Mouse (Mus musculus) thymus, postnatal 4 days (tissue): ENCODE measurements at regions not wholly inside any gene's neighbourhood (a gene's known extent, or its start where the extent isn't known, plus 50 kb on each side); places are given as distances from the start of the nearest gene placed in this dataset.
"Not testable (repeated sequence)": the region's sequence is repeated elsewhere in the genome, so short reads cannot be mapped to it uniquely, and the experiment has no call there.

ENCODE experiments used
- DNase-seq: peaks from one replicate; pipeline ENCODE4 v3.0.0; 2021

DNA sequence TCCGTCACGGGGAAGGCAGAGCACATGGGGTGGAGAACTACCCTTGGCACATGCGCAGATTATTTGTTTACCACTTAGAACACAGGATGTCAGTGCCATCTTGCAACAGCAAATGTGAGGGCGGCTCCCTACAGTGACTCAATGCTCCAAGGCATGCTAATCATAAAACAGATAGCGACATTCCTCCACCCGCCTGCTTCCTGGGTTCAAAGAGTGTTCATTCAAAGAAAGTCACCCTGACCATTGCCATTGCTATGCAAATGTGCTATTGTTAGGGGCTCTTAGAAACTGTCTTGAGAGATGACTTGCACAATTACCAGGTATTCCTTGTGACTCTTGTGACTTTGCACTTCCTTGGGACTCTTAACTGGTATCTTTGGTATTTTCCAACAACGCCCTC is 104.1 kb downstream of the H2al2a start:
- DNase-seq, result not testable (repeated sequence)

DNA sequence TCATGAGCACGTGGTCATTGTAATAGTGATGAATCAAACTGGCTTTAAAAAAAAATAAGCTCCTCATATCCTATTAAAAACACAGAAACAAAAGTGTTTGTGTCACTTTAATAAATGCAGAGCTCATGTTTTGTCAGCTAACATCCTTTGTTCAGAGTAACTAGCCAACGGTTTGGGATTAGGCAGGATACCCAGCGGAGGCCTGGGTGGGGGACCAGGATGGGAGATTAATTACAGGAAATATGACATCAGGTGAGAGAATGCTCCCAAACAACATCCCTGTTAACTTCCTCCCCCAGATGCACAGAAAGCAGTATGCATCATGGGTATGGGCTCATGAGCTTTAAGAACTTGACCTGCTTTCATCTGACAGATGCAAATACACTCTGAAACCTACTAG is 109.1 kb downstream of the H2al2a start:
- no peak for DNase-seq

DNA sequence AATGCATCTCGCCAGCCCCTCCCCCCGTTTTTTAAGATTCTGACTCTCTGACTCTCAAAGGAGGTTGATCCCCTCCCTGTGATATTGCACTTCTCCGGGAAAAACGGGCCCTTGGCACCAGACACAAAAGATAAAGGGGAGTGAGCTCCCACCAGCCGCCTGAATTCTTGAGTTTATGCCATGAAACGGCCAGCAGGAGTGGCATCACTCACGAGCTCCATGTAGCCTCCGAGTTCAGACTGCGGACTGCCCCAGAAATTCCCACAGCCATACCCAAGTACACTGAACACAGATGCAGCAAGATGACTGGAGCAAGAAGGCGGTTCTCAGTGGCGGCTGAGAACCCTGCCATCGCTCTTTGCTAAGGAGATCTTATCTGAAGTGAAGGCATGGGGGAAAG is 114.4 kb downstream of the H2al2a start:
- no peak for DNase-seq

DNA sequence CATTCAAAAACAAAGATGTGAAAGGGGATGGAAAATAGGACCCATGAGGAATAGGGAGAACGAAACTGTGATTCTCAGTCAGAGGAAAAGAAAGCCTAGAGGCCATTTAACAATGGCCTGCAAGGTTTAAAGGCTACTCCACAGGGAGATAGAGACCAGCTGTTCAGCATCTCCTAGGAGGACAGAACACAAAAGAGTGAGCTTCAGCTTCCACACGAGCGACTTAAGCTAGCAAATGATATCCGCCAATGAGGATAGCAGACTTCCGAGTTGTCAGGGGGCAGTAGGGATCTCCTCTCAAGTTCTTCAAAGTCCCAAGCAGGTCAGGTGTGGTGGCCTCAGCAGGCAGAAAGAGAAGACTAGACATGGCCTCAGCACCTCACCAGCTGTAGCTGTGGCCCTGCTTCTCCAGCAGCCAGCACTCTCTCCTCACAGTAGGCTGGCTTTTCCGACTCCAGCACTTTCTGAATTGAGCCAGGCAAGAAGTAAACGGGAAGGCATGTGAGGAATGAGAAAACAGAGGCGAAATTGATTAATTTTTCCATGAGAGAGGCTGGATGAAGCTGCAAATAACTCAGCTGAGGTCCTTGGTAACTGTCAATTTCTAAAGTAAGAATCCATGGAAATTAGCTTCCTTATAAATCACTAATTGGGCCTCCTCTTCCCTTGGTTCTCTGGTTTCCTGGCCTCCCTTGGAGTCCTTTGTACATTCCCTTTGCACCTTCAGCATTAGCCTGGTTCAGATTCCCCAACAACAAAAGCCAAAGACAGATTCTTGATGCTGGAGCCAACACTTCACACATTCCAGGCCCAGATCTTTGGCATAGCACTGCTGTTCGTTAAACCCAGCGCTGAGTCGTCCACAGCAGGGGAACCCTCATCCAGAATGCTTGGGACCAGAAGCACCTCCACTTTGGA is 115.7 kb downstream of the H2al2a start:
- no peak for DNase-seq

DNA sequence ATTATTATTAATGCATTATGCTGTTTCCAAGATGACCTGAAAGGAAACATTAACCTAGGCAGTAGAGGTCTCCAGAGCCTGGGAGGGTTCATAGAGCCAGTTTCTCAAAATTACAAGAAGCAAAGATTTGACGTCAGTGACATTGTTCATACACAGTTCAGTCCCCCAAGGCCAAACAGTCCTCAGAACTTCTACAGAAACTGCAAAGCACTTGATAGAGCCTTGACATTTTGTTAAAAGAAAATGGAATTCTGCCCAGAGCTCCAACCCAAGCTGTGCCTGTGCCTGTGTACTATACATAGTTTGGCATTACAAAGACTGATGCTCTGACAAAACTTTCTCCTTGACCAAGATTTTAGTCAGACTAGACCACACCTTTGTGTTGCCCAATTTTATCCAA is 118.9 kb downstream of the H2al2a start:
- no peak for DNase-seq

DNA sequence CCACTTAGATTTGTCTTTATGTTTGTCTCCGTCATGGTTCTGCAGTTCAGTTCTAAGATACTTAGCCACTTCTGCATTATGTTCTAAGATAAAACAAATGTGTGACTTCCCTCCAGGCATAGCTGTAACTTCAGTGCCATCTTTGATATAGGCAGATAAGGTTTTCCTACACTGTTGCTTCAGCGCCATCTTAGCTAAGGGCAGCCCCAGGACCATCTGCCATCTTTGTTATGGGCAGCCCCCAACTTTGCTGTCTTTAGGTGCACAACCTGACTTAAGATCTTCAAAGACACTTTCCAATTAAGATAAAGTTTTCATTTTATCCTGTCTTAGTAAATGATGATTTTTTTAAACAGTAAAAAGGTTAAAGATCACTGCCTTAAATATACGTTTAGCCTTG is 119.8 kb downstream of the H2al2a start:
- DNase-seq, result no peak

DNA sequence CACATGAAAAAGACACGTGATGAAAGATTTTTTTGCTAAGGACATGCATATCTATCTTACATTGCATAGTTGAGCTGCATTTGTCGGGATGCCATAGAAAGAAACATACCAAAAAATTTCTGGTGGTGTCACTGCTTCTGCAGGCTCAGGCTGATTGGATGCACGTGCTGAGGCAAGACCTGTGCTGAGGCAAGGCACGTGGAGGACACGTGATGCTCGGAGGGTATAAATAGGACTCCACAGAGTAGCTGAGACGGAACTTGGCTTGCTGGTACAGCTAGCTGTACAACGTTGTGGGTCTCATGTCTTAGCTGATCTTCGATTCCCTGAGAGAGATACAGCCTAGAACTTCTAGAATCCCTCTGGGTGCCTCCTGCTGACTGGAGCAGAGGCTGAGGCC is 120.6 kb downstream of the H2al2a start:
- DNase-seq, result no peak

DNA sequence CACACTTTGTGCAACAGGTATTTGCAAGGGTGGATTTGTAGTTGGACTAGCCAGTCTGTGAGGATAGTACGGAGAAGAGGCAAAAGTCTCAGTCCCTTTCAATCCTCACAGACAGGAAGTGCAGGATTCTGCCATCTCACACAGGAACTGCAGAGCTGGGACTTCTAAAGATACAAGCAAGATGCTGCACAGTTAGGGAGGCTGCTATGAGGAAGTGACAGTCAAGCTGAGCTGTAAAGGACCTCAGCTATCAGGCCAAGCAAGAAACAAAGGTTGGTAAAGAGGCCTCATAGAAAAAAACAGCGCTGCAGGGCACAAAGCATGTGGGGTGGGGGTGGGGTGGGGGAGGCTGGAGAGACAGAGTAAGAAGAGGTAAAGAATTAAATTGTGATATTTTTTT is 126.2 kb downstream of the H2al2a start:
- no peak for DNase-seq

DNA sequence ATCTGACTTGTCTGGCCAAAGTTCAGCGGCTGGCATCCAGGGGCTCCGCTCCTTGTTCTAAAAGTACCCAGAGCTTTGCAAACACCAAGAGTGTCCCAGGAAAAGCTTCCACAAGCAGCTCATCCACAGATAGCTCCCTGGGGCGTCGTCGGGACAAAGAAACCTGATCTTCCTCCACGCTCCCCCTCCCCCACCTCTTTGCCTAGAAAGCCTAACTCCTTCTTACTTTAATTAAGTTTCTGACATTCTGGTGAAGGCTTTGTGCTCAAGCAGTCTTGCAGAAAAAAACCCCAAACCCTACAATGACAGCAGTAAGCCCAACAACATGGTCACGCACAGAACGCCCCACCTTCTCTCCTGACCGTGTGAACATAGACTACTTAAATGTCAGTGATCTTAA is 128.6 kb downstream of the H2al2a start:
- no peak for DNase-seq

DNA sequence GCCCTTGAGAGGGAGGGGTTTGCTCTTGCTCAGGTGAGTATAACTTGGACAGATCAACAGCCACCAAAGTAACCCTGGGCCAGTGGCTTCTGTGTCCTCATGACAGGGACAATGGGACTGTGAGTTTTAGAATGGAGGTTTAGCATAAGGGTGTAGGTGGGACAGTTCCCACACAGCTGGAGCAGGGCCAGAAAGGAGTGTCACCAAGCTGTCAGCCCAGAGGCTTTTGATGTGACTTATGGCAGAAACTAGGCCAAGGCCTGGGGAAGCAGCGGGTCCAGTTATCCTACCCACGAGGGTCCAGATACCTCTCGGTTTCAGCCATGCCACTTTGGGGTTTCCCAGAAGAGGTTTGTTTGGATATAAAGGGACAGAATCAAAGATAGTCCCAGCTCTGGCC is 129.4 kb downstream of the H2al2a start:
- DNase-seq, result no peak

DNA sequence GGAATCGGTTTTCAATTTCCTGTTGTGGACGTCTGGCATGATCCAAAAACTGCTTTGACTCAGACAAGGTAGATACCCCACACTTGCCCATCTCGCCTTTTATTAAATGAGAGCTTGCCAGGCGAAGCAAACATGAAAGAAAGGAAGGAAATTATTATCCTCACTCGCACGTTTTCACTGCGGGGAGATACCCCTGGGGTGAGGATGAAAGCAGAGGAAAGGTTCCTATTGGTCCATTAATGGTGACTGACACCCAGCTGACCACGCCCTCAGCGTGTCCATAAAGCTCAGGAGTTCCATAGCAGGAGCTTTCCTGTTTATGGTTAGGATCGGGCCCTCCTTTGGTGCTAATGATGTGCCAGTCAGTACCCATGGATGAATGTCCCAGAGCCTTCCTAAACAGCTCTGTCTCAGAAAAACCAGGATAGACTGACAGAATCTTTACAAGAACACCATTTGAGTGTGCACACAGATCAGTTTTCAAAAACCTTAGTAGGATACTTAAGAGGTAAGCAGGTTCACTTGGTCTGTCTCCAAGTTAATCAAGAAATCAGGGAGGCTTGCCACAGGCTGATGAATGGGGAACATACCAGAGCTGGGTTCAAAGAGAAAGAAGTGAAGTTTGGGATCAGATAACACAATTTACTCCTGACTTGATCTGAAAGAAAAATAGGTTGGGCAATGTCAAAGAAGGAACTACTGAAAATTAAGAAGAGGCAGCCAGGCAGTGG is 130.7 kb upstream of the Nebl start:
- no peak for DNase-seq

DNA sequence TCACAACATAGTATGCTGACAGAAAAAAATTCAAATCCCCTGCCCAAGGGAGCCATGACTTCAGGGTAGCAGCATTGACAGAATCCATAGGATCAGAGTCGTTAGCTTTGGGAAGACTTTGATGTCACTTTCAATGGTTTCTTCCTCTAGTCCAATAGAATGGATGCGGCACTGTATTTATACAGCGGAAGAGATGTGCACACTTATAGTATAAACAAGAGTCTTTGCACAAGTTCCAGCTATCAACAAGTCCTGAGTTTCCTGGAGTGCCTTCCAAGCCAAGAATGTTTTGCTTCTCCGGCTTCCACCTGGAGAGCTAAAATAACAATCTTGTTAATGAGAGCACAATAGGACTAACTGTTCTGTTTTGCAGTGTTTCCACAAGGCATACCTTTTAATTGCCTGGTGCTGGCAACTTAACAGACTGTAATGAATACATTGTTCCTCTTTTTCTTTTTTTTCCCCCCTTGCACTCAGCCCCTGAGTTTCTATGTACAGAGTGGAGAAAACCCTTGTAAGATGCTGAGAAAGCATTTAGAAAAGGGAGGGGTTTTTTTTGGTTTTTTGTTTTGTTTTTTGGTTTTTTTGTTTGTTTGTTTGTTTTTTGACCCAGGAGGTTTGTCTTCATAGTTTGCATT is 129.8 kb upstream of the Nebl start:
- DNase-seq, result no peak

DNA sequence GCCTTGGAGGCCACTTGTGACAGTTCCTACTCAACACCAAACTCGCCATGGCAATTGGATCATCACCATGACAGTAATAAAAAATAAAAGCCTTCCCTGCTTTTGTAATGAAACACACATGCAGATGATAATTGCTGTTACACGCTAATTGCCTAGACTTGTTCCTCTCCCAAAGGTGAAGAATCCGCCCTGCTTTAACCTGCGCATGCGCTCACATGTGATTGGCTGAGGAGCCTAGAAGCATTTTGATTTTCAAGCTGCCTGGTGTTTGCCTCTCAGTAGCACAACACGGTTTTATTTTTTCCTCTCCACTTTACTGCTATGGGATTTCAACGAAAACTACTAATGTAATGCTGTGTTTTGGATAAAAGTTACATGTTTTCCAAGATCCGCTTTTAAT is 128.0 kb upstream of the Nebl start:
- no peak for DNase-seq

DNA sequence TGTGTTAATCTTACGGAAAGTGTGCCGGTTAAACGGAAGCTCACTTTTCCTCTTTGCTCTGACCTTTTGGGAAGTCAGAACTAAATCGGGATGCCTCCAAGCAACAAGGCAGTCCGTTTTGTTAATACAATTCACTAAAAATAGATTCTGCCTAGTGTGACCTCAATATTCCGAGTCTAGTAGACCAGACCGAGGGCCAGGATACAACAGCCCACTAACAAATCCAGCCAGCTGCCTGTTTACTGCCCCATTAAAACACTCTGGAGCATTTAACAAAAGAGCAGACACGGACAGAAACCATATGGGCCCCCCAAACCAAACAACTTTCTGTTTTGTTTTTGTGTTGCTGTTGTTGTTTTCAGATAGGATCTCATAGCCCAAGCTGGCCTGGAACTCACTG is 127.1 kb upstream of the Nebl start:
- no peak for DNase-seq

DNA sequence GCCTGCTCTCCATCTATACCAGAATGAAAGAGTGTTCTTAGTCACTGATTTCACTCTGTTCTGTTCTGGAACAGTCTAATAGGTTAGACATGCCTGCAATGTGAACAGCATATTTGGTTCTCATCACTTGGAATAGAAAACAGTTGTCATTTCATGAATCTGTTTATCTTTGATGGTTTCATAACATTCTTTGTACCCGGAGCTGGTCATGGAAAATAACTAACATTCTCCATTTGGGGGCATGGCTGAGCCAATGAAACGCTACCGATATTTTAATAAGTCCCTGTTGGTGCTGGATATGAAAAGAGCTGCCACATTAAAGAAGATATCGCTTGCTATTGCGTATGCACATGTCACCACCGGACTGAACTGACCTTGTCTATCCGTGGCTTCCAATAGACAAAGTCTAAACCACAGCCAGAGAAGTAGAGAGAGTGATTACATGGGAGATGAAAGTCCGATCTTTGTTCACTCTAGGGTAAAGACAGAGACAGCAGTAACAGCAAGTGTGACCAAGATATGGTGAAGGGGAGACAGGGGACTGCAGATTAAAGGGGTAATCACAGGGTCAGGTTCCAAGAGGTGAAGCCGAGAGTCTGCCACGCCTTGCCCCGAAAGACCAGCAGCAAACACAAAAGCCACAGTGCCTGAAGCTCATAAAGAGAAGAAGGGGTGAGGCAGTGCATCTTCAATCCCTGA is 124.5 kb upstream of the Nebl start:
- no peak for DNase-seq

DNA sequence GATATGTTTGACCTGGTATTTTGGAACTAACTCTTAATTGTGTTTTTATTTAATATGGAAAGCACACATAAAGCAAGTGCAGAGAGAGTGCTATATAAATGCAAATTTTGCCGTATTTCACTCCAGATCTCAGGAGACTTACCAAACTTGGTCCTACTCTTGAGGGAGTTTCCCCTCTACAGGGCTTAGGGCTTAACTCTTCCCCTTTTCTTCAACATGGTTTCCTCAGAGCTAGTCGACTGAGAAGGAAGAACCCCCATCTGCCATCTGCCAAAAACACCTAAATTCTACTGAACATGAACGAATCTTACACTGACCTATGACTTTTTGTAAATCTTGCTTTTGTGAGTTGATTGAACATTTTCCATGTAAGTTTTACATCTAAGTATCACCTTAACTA is 122.8 kb upstream of the Nebl start:
- no peak for DNase-seq

DNA sequence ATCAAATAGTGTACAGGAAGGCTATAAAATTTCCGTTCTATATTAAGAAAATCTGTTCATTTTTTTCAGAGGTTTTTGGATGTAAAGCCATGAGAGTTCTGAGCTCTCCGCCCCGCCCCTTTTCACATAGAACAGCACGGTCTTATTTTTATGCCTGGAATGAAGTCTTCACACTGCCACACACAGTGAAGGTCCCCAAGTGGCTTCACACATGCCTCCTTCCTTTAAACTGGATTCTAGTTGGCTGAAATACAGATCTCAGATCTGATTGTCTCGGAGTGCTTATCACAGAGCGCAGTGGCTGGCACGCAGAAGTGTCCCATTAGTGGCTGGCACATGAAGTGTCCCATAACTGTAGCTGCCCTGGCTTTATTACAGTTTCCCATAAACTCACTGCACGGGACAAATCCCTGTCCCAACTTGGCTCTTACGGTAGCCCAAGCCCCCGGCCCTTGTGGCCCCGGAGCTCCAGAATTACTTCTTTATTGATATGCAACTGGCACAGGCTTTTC is 122.3 kb upstream of the Nebl start:
- no peak for DNase-seq

DNA sequence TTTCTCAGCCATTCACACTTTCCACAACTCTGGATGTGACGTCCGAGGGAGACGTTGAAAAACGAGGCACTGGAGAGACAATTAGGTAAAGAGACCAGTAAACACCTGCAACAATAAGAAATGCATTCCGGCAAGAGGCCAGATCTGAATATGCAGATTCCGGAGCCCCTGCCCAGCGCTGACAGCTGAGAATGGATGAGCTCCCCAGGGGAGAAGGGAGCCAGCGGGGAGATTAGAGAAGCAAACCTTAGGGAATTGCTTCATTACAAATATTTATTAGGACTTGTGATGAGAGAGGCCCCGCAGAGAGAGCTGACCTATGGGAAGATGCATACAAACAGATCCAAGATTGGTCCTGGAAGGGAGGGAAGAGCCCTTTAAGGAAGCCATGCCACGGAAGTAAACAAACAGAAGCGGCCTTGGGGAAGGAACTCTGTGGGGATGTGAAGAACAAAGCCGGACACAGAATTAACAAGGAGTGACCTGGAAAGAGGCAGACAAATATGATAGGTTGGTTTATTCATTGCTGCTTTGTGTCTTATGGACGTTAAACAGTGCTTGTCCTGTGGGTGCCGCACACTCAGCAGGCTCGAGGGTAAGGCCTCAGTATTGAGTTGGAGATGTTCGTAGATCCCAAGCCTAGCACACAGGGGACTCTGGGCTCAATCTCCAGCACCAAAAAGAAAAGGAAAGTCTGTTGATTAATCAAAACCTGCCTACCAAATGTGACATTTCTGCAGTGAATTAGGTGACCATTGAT is 121.7 kb upstream of the Nebl start:
- no peak for DNase-seq

DNA sequence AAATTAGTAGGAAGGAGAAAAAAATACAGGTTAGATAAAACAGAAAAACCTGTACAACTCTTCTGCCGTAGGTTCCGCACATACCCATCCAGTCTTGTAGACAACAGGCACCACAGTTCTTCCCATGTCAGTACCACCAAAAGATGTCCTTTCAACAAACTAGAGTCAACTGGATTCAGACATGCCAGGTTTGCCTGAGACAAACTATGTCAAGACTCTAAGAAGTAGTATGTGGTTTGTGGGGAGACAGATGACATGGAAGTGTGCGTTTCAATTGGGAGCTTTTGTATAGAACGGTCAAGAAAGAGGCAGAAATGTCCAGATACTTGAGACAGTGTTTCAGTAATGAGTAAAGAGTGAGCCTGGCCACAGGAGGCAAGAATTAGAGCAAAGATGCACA is 119.5 kb upstream of the Nebl start:
- no peak for DNase-seq

DNA sequence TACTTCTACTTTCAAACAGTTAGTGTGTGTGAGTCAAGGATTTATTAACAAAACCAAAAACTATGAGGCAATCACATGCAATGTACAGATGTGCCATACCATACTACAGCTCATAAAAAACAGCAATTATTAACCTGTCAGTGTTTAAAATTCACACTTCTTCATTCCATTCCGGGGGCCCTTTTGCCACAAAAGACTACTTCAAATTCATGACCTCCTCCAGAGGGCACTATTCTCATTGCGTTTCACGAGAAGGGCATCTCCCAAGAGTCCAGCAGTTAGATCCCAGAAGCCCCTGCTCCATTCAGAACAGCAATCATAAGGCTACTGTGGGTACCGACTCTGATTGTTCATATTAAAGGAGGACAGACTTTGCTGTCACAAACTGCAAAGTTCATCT is 118.0 kb upstream of the Nebl start:
- DNase-seq, result no peak

DNA sequence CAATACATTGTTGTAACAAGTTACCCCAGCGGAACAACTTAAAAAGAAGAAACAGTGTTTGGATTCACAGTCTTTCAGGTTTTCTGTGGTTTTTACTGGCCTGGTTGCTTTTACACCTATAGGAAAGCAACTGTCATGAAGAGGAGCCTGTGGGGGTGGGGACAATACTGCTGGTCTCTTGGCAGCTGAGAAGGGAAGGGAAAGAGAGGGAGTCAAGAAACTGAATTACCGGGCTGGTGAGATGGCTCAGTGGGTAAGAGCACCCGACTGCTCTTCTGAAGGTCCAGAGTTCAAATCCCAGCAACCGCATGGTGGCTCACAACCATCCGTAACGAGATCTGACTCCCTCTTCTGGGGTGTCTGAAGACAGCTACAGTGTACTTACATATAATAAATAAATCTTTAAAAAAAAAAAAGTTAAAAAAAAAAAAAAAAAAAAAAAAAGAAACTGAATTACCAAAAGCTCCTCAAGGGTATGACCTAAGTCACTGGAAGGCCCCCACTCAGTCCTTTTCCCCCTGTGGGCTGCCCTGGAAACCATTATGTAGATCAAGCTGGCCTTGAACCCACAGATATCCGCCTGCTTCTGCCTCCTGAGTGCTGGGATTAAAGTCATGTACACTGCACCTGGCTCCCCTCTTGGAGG is 114.3 kb upstream of the Nebl start:
- DNase-seq, result not testable (repeated sequence)
